Mouse (Mus musculus) MEL (cell line): ENCODE measurements at regions not wholly inside any gene's neighbourhood (a gene's known extent, or its start where the extent isn't known, plus 50 kb on each side); places are given as distances from the start of the nearest gene placed in this dataset.

Source experiments
- DNase-seq: peaks from one replicate; pipeline ENCODE4 v3.0.0; 2011; ENCODE audit warnings: low read depth, low spot score
- H3K27ac ChIP-seq: 2 replicates; pipeline ENCODE4 v1.5.1; 2012; ENCODE audit warnings: low read depth, mild to moderate bottlenecking, control low read depth, low read length, moderate library complexity; ENCODE audit not compliant: control insufficient read depth
- H3K27me3 ChIP-seq, 2 experiments: fragments of 150-350 bp in 1 of 2; sonication (generic) in 1 of 2; 2 replicates each; pipeline ENCODE4 v1.6.1; 2012; ENCODE audit warnings: low read length in 2 of 2, mild to moderate bottlenecking in 2 of 2, improper control_type of control experiment in 1 of 2, moderate library complexity in 1 of 2; ENCODE audit not compliant: insufficient read depth in 2 of 2, control insufficient read depth in 1 of 2
- H3K36me3 ChIP-seq, 2 experiments: 2 replicates each; pipeline ENCODE4 v1.6.1; 2012 to 2014; ENCODE audit warnings: low read length in 2 of 2, improper control_type of control experiment in 1 of 2, inconsistent platforms in 1 of 2, mild to moderate bottlenecking in 1 of 2; ENCODE audit not compliant: insufficient read depth in 2 of 2, control insufficient read depth in 1 of 2
- H3K4me1 ChIP-seq, 2 experiments: fragments of 150-350 bp in 1 of 2; sonication (generic) in 1 of 2; 2 replicates each; pipeline ENCODE4 v1.6.1; 2012; ENCODE audit warnings: low read length in 2 of 2, improper control_type of control experiment in 1 of 2, mild to moderate bottlenecking in 1 of 2; ENCODE audit not compliant: insufficient read depth in 2 of 2, control insufficient read depth in 1 of 2
- H3K4me3 ChIP-seq, 2 experiments: fragments of 150-350 bp in 1 of 2; sonication (generic) in 1 of 2; 2 replicates each; pipeline ENCODE4 v1.5.1; 2012; ENCODE audit warnings: low read depth in 2 of 2, low read length in 2 of 2, mild to moderate bottlenecking in 2 of 2, moderate library complexity in 2 of 2, control low read depth in 1 of 2, improper control_type of control experiment in 1 of 2; ENCODE audit not compliant: control insufficient read depth in 1 of 2, insufficient read depth in 1 of 2
- H3K79me2 ChIP-seq: 2 replicates; pipeline ENCODE4 v1.6.1; 2012; ENCODE audit warnings: mild to moderate bottlenecking, low read length, moderate library complexity; ENCODE audit not compliant: control insufficient read depth, poor library complexity, insufficient read depth
- H3K9ac ChIP-seq: 2 replicates; pipeline ENCODE4 v1.6.1; 2012; ENCODE audit warnings: low read depth, mild to moderate bottlenecking, control low read depth, low read length, moderate library complexity; ENCODE audit not compliant: control insufficient read depth, poor library complexity, severe bottlenecking
- H3K9me3 ChIP-seq: fragments of 150-350 bp; sonication (generic); replicated peaks from 2 replicates; pipeline ENCODE4 v1.6.1; 2012; ENCODE audit warnings: mild to moderate bottlenecking, low read length, improper control_type of control experiment, moderate library complexity; ENCODE audit not compliant: insufficient read depth
- BHLHE40 ChIP-seq: IDR thresholded peaks from 2 replicates; pipeline ENCODE4 v1.6.1; 2012; ENCODE audit warnings: low read depth, mild to moderate bottlenecking, inconsistent platforms, low read length, improper control_type of control experiment, borderline replicate concordance
- CHD1 ChIP-seq: IDR thresholded peaks from 2 replicates; pipeline ENCODE4 v1.6.1; 2012; ENCODE audit warnings: low read depth, mild to moderate bottlenecking, inconsistent platforms, low read length, improper control_type of control experiment
- E2F4 ChIP-seq: IDR thresholded peaks from 2 replicates; pipeline ENCODE4 v1.6.1; 2011; ENCODE audit warnings: low read depth, low read length, improper control_type of control experiment, borderline replicate concordance
- ELF1 ChIP-seq: IDR thresholded peaks from 2 replicates; pipeline ENCODE4 v1.6.1; 2014; ENCODE audit warnings: low read depth, mild to moderate bottlenecking, inconsistent platforms, low read length, improper control_type of control experiment, moderate library complexity
- EP300 ChIP-seq, 2 experiments: IDR thresholded peaks; 2 replicates each; pipeline ENCODE4 v1.6.1; 2011; ENCODE audit warnings: improper control_type of control experiment in 2 of 2, low read length in 2 of 2, low read depth in 1 of 2, mild to moderate bottlenecking in 1 of 2
- ETS1 ChIP-seq: IDR thresholded peaks from 2 replicates; pipeline ENCODE4 v1.6.1; 2012; ENCODE audit warnings: low read depth, mild to moderate bottlenecking, inconsistent platforms, low read length, improper control_type of control experiment, moderate library complexity
- GABPA ChIP-seq: IDR thresholded peaks from 2 replicates; pipeline ENCODE4 v1.6.1; 2012; ENCODE audit warnings: low read depth, mild to moderate bottlenecking, inconsistent platforms, low read length, improper control_type of control experiment, moderate library complexity
- GATA1 ChIP-seq: IDR thresholded peaks from 2 replicates; pipeline ENCODE4 v1.6.1; 2011; ENCODE audit warnings: low read depth, low read length, improper control_type of control experiment
- HCFC1 ChIP-seq: IDR thresholded peaks from 2 replicates; pipeline ENCODE4 v1.6.1; 2012; ENCODE audit warnings: low read depth, mild to moderate bottlenecking, inconsistent platforms, low read length, improper control_type of control experiment, moderate library complexity
- KAT2A ChIP-seq: conservative IDR thresholded peaks from 2 replicates; pipeline ENCODE4 v1.6.1; 2012; ENCODE audit warnings: low read depth, low read length, improper control_type of control experiment, inconsistent platforms
- MAFK ChIP-seq: IDR thresholded peaks from 2 replicates; pipeline ENCODE4 v1.6.1; 2011; ENCODE audit warnings: low read depth, mild to moderate bottlenecking, low read length, improper control_type of control experiment, borderline replicate concordance
- MAX ChIP-seq: IDR thresholded peaks from 2 replicates; pipeline ENCODE4 v1.6.1; 2011; ENCODE audit warnings: low read length, improper control_type of control experiment
- MEF2A ChIP-seq: IDR thresholded peaks from 2 replicates; pipeline ENCODE4 v1.6.1; 2014; ENCODE audit warnings: low read depth, mild to moderate bottlenecking, inconsistent platforms, low read length, improper control_type of control experiment; ENCODE audit not compliant: poor library complexity, insufficient replicate concordance, severe bottlenecking; ENCODE audit errors: extremely low read depth
- MXI1 ChIP-seq: IDR thresholded peaks from 2 replicates; pipeline ENCODE4 v1.6.1; 2011; ENCODE audit warnings: mild to moderate bottlenecking, low read depth, low read length, improper control_type of control experiment
- MYC ChIP-seq: IDR thresholded peaks from 2 replicates; pipeline ENCODE4 v1.6.1; 2011; ENCODE audit warnings: low read depth, mild to moderate bottlenecking, low read length, improper control_type of control experiment, moderate library complexity
- NELFE ChIP-seq: IDR thresholded peaks from 2 replicates; pipeline ENCODE4 v1.6.1; 2011; ENCODE audit warnings: low read depth, low read length, improper control_type of control experiment
- NRF1 ChIP-seq: IDR thresholded peaks from 2 replicates; pipeline ENCODE4 v1.6.1; 2014; ENCODE audit warnings: low read depth, mild to moderate bottlenecking, inconsistent platforms, low read length, improper control_type of control experiment, moderate library complexity; ENCODE audit not compliant: poor library complexity, insufficient read depth, severe bottlenecking
- POLR2A ChIP-seq, 2 experiments: IDR thresholded peaks; 2 replicates each; pipeline ENCODE4 v1.6.1; 2011 to 2012; ENCODE audit warnings: low read length in 2 of 2, mild to moderate bottlenecking in 2 of 2, control low read depth in 1 of 2, improper control_type of control experiment in 1 of 2, low read depth in 1 of 2, moderate library complexity in 1 of 2; ENCODE audit not compliant: control insufficient read depth in 1 of 2, insufficient read depth in 1 of 2, poor library complexity in 1 of 2
- POLR2AphosphoS2 ChIP-seq: IDR thresholded peaks from 2 replicates; pipeline ENCODE4 v1.6.1; 2011; ENCODE audit warnings: low read length, improper control_type of control experiment
- POLR2AphosphoS5 ChIP-seq: IDR thresholded peaks from 2 replicates; pipeline ENCODE4 v1.6.1; 2012; ENCODE audit warnings: low read depth, borderline replicate concordance, mild to moderate bottlenecking, inconsistent platforms, low read length, moderate library complexity, mixed read lengths
- RAD21 ChIP-seq: IDR thresholded peaks from 2 replicates; pipeline ENCODE4 v1.6.1; 2011; ENCODE audit warnings: mild to moderate bottlenecking, low read depth, low read length, improper control_type of control experiment
- RCOR1 ChIP-seq: IDR thresholded peaks from 2 replicates; pipeline ENCODE4 v1.6.1; 2012; ENCODE audit warnings: low read depth, mild to moderate bottlenecking, inconsistent platforms, low read length, improper control_type of control experiment
- SIN3A ChIP-seq: IDR thresholded peaks from 2 replicates; pipeline ENCODE4 v1.6.1; 2012; ENCODE audit warnings: low read length, improper control_type of control experiment, inconsistent platforms
- SMC3 ChIP-seq: IDR thresholded peaks from 2 replicates; pipeline ENCODE4 v1.6.1; 2011; ENCODE audit warnings: low read depth, low read length, improper control_type of control experiment
- TBP ChIP-seq: IDR thresholded peaks from 2 replicates; pipeline ENCODE4 v1.8.0; 2011; ENCODE audit warnings: low read depth, low read length, improper control_type of control experiment
- TCF12 ChIP-seq: IDR thresholded peaks from 2 replicates; pipeline ENCODE4 v1.6.1; 2014; ENCODE audit warnings: low read depth, mild to moderate bottlenecking, inconsistent platforms, low read length, improper control_type of control experiment, moderate library complexity
- UBTF ChIP-seq: IDR thresholded peaks from 2 replicates; pipeline ENCODE4 v1.6.1; 2012; ENCODE audit warnings: low read depth, mild to moderate bottlenecking, inconsistent platforms, low read length, improper control_type of control experiment, moderate library complexity, borderline replicate concordance; ENCODE audit not compliant: insufficient read depth
- USF1 ChIP-seq: IDR thresholded peaks from 2 replicates; pipeline ENCODE4 v1.6.1; 2014; ENCODE audit warnings: low read depth, mild to moderate bottlenecking, inconsistent platforms, low read length, improper control_type of control experiment, moderate library complexity
- USF2 ChIP-seq, 2 experiments: IDR thresholded peaks; 2 replicates each; pipeline ENCODE4 v1.6.1; 2011 to 2012; ENCODE audit warnings: improper control_type of control experiment in 2 of 2, low read length in 2 of 2, borderline replicate concordance in 1 of 2, inconsistent platforms in 1 of 2, low read depth in 1 of 2, mild to moderate bottlenecking in 1 of 2; ENCODE audit not compliant: insufficient read depth in 1 of 2
- ZC3H11A ChIP-seq: IDR thresholded peaks from 2 replicates; pipeline ENCODE4 v1.6.1; 2012; ENCODE audit warnings: low read depth, mild to moderate bottlenecking, inconsistent platforms, low read length, improper control_type of control experiment
- ZKSCAN1 ChIP-seq: IDR thresholded peaks from 2 replicates; pipeline ENCODE4 v1.6.1; 2012; ENCODE audit warnings: low read depth, mild to moderate bottlenecking, inconsistent platforms, low read length, improper control_type of control experiment, moderate library complexity
- ZMIZ1 ChIP-seq: IDR thresholded peaks from 2 replicates; pipeline ENCODE4 v1.6.1; 2012; ENCODE audit warnings: low read depth, mild to moderate bottlenecking, inconsistent platforms, low read length, improper control_type of control experiment, moderate library complexity
- ZNF384 ChIP-seq: IDR thresholded peaks from 2 replicates; pipeline ENCODE4 v1.6.1; 2012; ENCODE audit warnings: low read depth, mild to moderate bottlenecking, inconsistent platforms, low read length, improper control_type of control experiment

- TF ChIP-seq ZC3H11A (no peak), ZNF384 (no peak), ELF1 (peak; percentile 28; the same call in 1 of the 2 replicates), NELFE (peak; percentile 55), MAFK (peak; percentile 9; the same call in 1 of the 2 replicates), POLR2AphosphoS2 (no peak), USF2 (IDR thresholded peaks at IDR 0.05; ENCODE audit: borderline replicate concordance in 1 of 2, insufficient read depth in 1 of 2, low read depth in 1 of 2, low read length in 2 of 2) (no peak), ZKSCAN1 (no peak), GATA1 (peak; percentile 75), MEF2A (no peak), HCFC1 (peak; percentile 72)
Observed at GRCm38 (mm10) chr10:83944897-83945296, 222.2 kb downstream of the 1500009L16Rik start (continued).

- no peaks in the 10 kb centered on the region for H3K27me3 ChIP-seq
- H3K79me2 ChIP-seq = no peaks in the 10 kb centered on the region; the same call in 1 of the 2 replicates
- peak overlapping the region; percentile 100 for H3K27ac ChIP-seq
- H3K9me3 ChIP-seq = no peaks in the 10 kb centered on the region
- peaks cover 3 to 51% of the 10 kb centered on the region in 2 experiments for H3K4me1 ChIP-seq
- peaks cover 0 to 40% of the 10 kb centered on the region in 2 experiments; a peak in 2 of 4 replicates for H3K36me3 ChIP-seq
- H3K4me3 ChIP-seq = peak overlapping the region; percentile 36 to 50
- DNase-seq = peak; percentile 91
- H3K9ac ChIP-seq = peak overlapping the region; percentile 80
- TF ChIP-seq RAD21 (no peak), POLR2A (IDR thresholded peaks at IDR 0.05; ENCODE audit: control insufficient read depth in 1 of 2, insufficient read depth in 1 of 2, low read depth in 1 of 2, low read length in 2 of 2, poor library complexity in 1 of 2) (no peak; a peak in 2 of 4 replicates), SMC3 (no peak), USF1 (no peak), HCFC1 (no peak), MAX (peak; percentile 85), CHD1 (no peak), USF2 (IDR thresholded peaks at IDR 0.05; ENCODE audit: borderline replicate concordance in 1 of 2, insufficient read depth in 1 of 2, low read depth in 1 of 2, low read length in 2 of 2) (no peak), GABPA (no peak), KAT2A (no peak), MEF2A (no peak), E2F4 (no peak), MYC (0 out of 2 replicates have a peak, but pooled peaks have one; percentile 43), NRF1 (no peak), SIN3A (peak; percentile 89), POLR2AphosphoS2 (no peak), MAFK (no peak), POLR2AphosphoS5 (no peak), RCOR1 (peak; percentile 76), ZC3H11A (no peak), ZMIZ1 (no peak), ELF1 (no peak), GATA1 (peak; percentile 98), BHLHE40 (peak; percentile 76; the same call in 1 of the 2 replicates), TBP (peak; percentile 81), TCF12 (peak; percentile 98), EP300 (IDR thresholded peaks at IDR 0.05; ENCODE audit: low read depth in 1 of 2, low read length in 2 of 2) (peak; percentile 98 to 100), UBTF (no peak), ZNF384 (no peak), ETS1 (peak; percentile 90), MXI1 (no peak)
Observed at GRCm38 (mm10) chr10:83945503-83945902, 222.8 kb downstream of the 1500009L16Rik start.
